Mouse (Mus musculus): ENCODE results near the gene Dhh.
A peak's percentile ranks its signal among the peaks of the same experiment; 100 is the strongest.

Gene Dhh

DNA sequence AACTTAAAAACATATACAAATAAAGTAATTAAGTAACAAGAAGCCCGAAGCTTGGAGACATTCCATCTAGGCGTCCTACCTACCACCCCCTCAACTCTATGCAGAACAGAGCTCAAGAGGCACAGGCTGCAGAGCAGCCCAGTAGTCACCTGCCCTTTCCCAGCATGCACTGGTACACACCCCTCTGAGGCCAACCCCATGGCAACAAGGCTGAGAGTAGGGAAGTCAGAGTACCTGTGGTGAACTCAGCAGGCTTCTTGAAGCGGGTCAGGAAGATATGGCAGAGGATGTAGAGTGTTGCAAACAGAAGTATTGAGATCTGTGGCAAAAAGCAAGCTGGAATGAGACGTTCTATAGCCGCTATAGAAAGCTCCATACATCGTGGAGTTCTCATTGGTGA is 16.6 kb upstream of the Dhh start:
- no peak for DNase-seq

DNA sequence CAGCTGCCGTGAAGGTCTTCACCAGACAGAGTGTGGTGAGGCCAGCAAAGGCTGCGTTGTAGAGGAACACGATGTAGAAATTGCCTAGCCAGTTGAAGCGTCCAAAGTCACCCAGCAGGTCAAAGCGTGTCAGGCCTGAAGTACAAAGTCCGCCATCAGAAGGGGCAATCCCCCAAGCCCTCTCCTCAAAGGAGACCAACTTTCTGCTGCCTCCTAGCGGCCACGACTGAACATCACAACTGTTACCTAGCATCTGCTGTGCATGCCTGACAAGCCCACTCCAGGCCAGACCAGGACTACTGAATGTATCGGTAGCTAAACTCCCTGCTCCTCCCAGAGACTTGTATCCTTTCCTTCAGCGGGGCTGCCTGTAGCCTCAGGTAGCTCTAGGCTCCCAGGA is 6.4 kb upstream of the Dhh start:
- no peak for DNase-seq

DNA sequence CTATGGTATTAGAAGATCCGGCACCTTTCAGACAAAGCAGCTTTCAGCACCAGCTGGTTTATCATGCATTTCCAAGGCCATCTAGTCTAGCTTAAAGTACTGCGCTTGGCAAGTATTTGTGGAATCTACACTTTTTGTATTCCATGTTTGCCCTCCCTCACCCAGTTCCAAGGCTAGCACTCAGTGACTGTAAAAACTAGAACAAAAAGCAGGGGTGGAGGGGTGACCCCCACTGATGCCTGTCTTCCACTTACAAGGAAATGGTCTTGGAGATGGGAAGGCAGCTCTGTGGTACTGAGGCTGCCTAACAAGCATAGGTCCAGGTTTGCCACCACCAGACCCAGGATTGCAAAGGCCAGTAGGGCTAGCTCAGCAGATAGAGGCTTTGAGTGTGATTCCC is 4.3 kb upstream of the Dhh start:
- DNase-seq = no peak

DNA sequence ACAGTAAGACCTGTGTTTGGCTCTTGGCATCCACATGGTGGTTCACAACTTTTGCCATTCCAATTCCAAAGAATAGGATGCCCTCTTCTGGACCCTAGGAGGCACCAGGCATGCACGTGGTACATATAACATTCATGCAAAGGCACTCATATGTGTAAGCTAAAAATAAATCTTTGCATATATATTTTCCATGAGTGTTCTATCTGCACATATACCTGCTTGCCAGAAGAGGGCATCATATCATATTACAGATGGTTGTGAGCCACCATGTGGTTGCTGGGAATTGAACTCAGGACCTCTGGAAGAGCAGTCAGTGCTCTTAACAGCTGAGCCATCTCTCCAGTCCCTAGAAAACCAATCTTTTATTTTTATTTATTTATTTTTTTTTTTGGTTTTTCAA is 3.2 kb upstream of the Dhh start:
- no peak for DNase-seq

DNA sequence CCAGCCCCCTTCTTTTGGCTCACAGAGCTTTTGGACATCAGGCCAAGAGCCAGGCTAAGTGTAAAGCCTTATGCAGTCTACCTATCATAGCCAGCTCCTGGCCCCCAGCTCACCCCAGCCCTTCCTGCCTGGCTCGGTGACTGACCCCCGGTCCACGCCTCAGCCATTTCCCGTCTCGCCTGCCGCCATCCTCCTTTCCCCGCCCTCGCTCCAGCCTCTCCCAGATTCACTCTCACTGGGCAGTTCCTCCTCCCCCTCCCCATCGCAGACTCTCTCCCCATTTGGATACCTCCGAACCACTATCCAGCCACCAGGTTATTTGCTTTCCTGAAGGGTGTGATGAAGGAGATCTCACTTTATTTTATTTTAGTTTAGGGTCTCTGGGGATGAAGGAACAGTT is 845 bp downstream of the Dhh start:
- DNase-seq = no peak

DNA sequence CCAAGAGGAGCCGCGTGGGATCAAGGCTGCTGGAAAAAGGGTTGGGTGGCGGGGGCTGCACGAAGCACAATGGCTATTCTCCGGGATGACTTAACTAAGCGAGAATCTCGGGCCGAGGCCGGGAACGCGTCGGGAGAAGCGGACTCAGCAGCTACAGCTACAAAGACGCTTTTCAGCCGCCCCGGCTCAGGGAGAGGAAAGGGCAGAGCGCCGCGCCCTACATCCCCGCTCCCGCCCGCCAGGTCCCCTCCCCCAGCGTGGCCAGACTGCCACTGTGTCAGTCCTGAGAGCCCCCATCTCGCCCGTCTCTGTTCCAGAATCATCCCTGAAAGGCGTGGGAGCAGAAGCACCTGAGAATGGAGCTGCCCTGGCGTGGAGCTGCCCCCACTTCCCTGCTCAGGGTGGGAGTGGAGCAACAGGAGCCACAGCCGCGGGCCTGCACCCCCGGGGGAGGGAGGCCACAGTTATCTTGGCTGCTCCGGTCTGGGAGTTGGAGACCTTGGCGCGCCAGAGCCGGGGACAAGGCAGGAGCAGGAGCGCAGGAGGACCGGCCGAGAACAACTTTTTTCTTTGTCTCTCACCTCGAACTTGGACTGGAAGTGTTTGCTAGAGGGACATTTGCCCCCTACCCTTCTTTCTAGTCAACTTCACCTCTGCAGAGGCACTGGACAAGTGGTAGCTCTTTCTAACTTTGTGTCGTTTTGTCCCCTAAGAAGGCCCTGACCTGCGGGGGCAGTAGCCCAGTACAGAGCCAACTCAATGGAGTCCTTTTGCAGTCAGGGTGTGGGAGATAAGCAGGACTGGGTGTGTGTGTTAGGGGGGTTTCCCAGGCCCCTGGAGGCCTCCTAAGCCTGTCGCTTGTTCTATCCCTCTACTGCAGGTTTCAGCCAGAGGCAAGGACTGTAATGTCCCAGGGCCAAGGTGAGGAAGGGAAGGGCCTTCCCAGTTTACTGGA is 2.4 kb downstream of the Dhh start:
- DNase-seq = no peak

DNA sequence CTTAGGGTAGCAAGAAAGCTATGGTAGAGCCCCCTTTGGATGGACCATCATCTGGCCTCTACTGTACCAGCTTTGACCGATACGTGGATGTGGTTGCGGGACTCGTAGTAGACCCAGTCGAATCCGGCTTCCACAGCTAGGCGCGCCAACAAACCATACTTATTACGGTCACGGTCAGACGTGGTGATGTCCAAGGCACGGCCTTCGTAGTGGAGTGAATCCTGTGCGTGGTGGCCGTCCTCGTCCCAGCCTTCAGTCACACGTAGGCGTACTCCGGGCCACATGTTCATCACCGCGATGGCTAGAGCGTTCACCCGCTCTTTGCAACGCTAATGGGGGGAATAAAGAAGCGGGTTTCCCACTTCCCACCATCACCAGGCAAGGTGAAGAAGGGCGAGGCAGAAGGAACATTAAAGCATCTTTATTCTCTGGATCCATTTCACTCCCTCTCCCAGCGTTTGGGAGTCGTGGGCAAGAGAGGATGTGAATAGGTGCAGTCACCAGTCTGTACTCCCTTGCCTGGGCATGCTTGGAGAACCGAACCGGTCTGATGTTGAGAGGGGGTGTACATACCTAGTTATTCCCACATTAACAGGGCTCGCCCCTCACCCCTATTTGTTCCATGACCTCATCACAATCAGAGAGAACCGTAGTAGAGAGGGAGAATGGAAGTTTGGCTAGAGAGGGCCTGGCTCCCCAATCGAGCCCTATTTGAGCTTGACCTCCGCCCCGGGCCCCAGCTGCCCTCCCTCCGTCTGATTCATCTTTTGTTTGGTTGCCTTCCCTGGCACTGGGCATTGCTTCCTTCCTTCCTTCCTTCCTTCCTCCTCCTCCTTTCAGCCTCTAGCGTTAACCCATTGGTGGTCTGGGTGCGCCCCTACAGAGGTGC is 3.4 kb downstream of the Dhh start:
- DNase-seq = no peak

DNA sequence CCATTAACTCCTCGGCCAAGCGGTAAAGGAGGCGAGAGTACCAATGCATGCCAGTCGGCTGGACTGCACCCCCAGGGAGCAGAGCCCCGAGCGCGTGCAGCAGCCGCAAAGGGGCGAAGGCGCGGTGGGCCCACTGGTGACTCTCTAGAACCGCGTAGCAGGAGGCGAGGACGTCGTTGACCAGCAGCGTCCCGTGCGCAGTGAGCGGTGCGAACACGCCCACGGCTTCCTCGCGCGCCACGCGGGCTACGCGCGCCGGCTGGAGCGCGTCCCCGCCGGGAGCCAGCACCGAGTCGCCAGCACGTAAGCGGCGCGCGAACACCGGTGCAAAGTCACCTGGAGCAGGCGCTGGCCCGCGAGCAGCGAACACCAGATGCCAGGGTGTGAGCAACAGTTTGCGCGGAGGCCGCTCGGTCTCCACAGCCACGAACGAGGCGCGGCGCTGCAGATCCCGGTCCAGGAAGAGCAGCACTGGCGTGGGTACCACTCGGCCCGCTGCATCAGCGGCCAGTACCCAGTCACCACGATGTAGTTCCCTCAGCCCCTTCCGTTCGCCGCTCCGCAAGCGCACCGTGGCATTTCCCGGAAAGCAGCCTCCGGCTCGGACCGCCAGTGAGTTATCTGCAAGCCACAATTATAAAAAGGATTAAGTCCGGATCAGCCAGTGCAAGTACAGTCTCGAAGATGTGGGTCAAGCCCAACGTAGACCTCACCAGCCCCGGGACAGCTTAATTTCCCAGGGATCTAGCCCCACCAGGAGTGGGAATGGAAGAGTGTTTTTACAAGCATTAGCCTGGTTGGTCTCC is 4.2 kb downstream of the Dhh start, which contains the start of gene Rhebl1:
Gene Rhebl1, minus strand, starts transcription at position 601 of the 806 bp plus-strand sequence.
- DNase-seq = no peak

DNA sequence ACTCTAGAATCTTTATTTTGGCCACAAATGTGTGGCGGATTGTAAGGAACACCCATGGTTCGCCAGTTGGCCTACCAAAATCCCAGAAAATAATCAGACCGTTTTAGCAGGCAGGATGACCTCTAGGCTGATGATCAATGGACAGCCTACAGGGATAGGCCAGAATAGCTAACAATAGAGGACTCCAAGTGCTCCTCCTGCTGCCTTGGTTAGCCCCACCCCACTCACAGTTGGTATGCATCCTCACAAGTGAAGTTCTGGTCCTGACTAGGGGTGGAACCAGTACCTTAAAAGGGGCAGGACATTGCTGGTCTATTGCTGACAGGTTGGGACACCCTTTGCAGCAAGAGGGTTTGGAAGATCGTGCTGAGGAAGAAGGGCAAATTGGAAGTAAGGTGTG is 5.3 kb downstream of the Dhh start:
- no peak for DNase-seq

DNA sequence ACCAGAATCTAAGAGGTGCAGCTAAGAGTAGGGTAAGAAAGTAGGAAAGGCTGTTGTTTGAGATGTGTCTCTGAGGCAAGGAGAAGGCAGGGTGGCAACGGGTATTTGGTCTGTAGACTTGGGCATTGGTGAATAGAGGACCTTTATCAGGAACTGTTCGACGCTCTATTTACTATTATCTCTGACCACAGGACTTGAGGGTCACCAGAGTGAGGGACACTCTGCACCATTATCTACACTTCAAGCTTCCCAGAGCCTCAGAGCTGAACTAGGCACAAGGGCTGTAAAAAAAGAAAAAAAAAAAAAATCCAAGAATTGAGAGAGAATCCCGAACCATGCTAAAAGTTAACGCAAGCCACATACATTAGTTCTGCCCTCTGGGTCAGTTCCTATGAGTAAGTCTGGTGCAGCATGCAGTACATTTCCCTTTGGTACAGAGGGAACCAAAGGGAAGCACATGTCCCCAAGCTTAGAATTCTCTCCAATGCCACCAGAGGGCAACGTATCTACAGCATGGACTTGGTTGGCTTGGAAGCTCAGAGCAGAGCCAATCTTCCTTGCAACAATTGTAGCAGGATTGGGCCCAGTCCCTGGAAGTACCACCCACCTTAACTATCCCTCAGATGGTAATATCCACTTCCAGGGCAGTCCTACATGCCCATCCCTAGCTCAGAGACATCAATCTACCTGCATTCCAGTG is 6.3 kb downstream of the Dhh start:
- peak in 1 of 2 experiments; percentile 36 for DNase-seq

DNA sequence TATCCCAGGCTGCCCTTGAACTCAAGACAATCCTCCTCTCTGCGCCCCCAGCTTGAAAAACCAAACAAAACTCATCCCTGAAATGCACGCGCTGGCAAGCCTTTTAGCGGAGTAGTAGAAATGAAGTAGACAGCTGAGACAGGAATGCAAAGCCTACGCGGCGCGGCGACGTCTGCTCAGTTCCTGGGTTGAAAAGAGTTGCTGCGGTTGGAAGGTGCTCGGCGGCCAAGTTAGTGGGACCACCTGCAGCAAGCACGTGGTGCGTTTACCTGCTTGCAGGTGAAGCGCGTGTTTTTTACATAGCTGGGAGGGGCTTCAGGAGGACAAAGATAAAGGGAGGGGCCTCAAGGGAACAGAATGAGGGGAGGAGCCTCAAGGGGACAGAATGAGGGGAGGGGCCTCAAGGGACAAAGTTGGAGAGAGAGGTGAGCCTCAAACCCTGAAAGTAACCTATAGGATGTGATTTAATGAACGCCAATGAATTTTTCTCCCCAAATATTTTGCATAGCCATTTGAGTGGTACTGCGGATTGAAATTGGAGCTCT is 7.1 kb downstream of the Dhh start:
- DNase-seq = no peak

DNA sequence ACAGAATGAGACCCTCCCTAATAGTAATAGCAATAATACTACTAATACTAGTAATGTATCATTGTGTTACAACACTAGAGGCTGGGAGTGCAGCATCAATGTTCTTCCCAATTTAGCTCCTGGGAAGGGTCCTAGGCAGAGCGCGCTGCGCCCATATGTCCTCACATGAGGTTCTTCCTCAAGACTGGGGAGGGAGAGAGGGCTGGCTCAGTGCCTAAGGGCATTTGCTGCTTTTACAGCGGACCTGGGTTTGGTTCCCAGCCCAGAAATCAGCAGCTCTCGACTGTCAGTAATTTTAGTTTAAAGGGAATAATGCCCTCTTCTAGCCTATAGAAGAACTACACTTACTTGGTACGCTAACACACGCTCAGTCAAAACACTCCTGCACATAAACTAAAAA is 10.8 kb downstream of the Dhh start:
- DNase-seq = no peak

DNA sequence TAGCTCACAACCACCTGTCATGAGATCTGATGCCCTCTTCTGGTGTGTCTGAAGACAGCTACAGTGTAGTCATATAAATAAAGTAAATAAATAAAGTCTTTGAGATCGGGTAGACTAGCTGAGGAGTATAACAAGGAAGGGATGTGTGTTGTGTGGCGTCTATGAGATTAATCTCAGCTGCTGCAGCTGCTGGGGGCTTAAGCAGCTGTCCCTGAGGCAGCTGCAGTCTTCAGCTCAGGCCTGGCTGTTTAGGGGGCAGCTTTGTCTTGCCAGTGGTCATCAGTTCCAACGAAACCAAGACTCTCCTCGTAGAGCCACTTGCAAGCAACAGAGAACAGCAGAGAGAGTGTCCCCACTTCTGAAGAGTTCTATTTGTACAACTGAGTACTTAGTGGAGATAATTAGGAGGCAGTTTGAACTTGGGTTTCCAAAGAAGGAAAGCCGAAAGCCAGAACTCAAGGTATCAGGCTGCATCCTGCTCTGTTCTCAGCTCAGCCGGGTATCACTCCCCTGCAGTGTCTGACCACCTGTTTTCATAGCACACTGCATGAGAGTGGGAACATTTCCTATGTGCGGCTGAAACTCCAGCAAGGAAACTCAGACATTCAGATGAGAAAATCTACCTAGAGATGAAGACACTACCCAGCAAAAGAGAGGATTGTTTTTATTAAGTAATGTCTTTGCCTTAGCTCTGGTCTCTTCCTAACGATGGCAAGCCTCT is 11.5 kb downstream of the Dhh start:
- DNase-seq = no peak

DNA sequence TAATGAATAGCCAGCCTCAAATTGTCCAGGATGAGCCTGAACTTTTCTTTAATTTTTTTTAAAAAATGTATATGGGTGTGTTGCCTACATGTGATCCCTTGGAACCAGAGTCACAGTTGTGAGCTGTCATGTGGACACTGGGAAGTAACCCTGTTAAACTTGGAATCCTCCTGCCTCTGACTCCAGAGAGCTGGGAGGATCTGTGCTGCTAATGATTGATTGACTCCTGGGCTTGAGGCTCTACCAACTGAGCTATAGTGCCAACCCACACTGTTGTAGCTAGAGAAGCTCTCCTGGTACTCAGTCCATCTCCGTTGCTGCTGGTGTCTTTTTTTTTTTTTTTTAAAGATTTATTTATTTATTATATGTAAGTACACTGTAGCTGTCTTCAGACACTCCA is 14.2 kb downstream of the Dhh start:
- DNase-seq = no peak

DNA sequence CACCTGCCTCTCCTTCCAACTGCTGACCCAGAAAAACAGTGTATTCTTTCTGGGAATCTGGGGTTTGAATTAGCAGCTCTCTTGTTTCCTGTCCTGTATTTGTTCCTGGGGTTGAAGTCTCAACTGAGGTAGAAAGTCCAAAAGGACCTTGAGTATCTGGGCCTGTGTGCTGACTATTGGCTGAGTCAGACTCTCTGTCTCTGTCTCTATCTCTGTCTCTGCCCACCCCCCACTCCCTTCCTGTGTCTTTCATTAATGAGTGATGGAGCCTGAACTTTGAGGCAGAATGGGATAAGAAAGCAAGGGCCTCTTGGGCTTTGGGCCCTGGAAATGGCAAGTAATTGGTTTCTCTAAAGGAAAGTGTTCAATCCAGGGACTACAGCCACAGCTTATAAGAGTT is 14.7 kb downstream of the Dhh start:
- DNase-seq = no peak

DNA sequence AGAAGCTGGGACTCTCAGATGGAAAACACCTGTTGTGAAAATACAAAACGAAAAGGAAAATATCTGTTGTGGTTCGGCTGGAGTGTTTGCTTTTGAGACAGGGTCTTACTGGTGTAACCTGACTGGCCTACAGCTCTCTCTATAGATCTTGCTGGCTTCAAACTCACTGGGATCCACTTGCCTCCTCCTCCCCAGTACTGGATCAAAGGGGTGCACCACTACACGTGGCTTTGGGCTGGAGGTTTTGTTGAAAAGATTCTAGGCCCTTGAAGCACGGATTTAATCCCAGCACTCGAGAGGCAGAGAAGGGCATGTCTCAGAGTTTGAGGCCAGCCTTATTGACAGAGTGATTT is 16.7 kb downstream of the Dhh start:
- DNase-seq = no peak

DNA sequence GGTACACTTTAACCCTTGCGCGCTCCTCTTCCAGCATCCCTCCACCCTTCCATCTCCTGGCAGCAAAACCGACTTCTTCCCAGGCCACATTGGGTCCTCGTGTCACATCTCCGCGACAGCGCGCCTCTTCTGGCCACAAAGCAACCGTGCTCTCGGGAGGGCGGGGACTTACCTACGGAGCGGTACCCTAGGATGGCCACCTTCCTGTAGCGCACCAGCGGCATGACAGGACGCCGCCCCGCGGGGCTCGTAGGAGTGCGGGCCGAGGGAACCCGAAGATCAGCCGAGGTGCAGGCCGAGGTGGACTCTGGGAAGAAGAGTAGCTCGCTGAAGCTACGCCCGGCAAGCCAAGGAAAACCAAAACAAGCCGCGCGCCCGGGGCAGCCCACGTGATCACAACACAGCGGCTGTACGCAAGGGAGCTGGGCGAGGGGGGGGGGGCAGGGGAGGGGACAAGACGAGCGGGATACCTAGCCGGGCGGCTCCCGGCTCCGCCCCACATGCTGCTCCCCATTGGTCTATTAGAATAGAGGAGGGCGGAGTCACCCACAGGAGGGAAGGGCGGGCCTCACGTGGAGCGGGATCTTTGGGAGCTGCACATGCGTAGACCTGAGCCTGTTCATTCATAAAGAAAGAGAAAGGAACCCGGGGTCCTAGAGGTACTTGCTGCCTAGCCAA is 17.2 kb downstream of the Dhh start:
- peak; percentile 89 to 94 for DNase-seq

DNA sequence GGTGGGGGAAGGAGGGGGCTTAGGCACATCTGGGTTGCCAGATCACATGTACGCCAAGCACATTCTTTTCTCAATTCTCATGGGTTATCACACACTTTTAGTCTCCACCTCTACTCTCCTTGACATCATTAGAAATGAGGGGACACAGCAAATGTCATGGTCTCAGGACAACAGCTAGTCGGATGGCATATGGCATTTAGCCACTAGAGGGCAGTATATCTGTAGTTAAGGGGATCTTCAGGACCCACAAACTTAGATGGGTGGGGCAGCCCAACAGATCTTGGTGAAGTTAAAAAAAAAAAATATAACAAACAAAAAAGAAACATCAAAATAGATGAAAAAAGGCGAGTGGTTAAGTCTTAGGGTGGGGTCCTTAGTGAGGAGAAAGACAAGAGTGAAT is 21.0 kb downstream of the Dhh start:
- DNase-seq = no peak

DNA sequence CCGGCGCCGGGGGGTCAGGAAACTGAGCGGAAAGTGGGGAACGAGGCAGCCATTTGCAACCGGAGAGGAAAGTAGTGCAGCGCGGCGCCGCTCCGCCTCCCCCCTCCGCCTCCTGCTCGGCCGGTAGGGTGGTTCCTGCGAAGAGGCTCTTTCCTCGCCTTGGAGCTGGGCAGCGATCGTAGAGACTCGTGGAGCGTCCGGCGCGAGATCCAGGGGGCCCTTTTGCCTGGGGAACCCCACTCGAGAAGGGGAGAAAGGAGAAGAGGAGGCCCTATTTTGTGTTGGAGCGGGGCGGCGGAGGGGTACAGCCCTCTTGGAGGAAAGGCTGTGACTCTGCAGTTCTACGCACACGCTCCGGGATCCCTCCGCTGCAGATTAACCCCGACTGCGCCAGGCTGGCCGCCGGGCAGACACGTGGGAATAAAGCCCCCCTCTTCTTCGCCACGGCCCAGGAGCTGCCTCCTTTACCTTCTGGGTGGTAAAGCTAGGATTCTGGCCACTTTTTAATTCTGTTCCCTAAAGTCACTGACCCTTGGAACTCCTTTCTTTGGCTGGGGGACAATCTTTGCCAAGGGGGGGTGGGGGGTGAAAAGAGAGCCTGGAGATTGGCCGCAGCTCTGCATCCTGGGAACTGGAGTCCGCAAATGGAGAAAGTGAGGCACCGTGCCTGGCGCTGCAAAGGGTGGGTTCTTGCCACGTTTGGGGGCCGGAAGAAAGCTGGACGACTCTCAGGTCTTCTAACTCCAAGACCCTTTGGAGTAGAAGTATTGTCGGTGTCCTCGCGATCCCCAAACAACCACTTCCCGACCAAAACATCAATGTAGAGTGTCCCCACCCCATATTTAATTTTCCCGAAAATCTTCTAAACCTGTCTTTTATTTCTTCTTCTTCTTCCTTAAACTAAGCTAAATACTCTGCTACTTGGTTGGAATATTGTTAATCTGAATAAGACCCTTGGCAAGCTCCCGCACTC is 26.1 kb downstream of the Dhh start:
- DNase-seq = peak; percentile 81 to 88

All from thymus, adult 18-20 months (tissue).